Mouse (Mus musculus): ENCODE data around the gene Dpep1.

DNA sequence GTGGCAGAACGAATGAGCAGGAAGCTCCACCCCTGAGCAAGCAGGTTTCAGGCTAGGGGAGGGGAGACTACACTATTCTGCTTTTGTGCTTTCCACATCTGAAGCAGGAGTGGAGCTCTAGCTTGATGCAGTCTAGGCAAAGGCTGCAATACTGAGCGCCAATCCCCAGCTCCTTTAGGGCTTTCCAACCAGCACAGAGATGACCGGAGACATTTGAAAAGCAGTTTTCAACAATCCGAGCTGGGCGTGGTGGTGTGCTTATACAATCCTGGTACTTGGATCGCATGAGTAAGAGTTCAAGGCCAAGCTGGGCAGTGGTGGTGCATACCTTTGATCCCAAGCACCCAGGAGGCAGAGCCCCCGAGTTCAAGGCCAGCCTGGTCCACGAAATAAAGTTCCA is 5.9 kb downstream of the Dpep1 start:
- no peak for TF ChIP-seq CTCF (conservative IDR thresholded peaks at IDR 0.05; ENCODE audit: insufficient read depth, insufficient read length, low read depth, low read length)
- TF ChIP-seq POLR2A (IDR thresholded peaks at IDR 0.05; ENCODE audit: low read depth, low read length): no peak

Data from kidney, adult 2 months (tissue).